Mouse (Mus musculus) lung, postnatal 0 days (tissue): ENCODE measurements around the gene Oxsr1.

Source experiments
- CTCF ChIP-seq: IDR thresholded peaks from 2 replicates; pipeline ENCODE4 v1.5.1; 2016; ENCODE audit warnings: antibody characterized with exemption, mild to moderate bottlenecking
- EP300 ChIP-seq: IDR thresholded peaks from 2 replicates; pipeline ENCODE4 v1.6.1; 2016; ENCODE audit warnings: antibody characterized with exemption, mild to moderate bottlenecking, control low read depth

DNA sequence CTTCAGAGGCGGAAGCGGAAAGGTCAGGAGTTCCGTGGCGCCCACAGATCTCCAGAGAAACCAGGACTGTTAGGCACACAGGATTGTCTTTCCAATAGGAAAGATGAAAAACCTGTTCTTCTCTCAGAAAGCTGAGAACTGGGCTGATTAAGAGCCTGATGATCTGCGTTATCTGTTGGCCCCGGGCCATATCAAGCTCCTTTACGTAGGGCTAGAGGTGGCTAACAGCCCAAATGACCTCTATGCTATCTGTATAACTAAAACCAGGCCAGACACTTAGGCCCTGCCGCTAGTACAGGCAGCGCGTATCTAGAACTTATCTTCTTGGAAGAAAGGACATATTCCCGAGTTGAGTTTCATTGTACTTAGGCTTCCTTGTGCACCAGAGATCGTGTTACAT, 41.0 kb upstream of the Oxsr1 start:
- TF ChIP-seq CTCF (no peak), EP300 (no peak)
